Comparison of ENCODE assay signal across 8 mouse cellular contexts in genomic region chr9:121361010-121361409, GRCm38 (mm10).
A peak's percentile ranks its signal among the peaks of the same experiment; 100 is the strongest.
DNase-seq lines count a peak whose midpoint lies in the region; ATAC-seq and TF ChIP-seq lines count a peak whose summit lies in the region.

No protein-coding gene starts in this region.

- no peaks in the 10 kb centered on the region for H3K9me3 ChIP-seq in kidney, postnatal 0 days (replicated peaks; ENCODE audit: low read length)
- no peaks in the 10 kb centered on the region for H3K9me3 ChIP-seq in heart, embryonic 15.5 days (replicated peaks)
- no peaks in the 10 kb centered on the region for H3K9me3 ChIP-seq in liver, embryonic 16.5 days (replicated peaks; ENCODE audit: control insufficient read depth, low read length)

- 0 out of 2 replicates have a peak, but pooled peaks cover 7% of the 10 kb centered on the region for H3K36me3 ChIP-seq in kidney, postnatal 0 days (ENCODE audit: insufficient read depth, low read length)
- H3K36me3 ChIP-seq in heart, embryonic 15.5 days = peaks cover 11% of the 10 kb centered on the region
- H3K36me3 ChIP-seq in liver, embryonic 16.5 days (ENCODE audit: control insufficient read depth, insufficient read depth) = no peaks in the 10 kb centered on the region
- H3K36me3 ChIP-seq in thymus, adult 2 months (ENCODE audit: control insufficient read depth, insufficient read depth, low read length) = peaks cover 1% of the 10 kb centered on the region; the same call in 1 of the 2 replicates

- no peak for ATAC-seq in kidney, postnatal 0 days (replicated peaks; ENCODE audit: low FRiP score, low read depth)
- no peak for ATAC-seq in heart, embryonic 15.5 days (replicated peaks; ENCODE audit: insufficient number of reproducible peaks, insufficient read depth, low FRiP score, low read depth)
- peak; percentile 73 for ATAC-seq in liver, embryonic 16.5 days (ENCODE audit: low read depth)

- TF ChIP-seq POLR2A in thymus, adult 2 months (IDR thresholded peaks at IDR 0.05; ENCODE audit: control insufficient read depth, extremely low read depth, insufficient read depth, low read length, poor library complexity) = peak; percentile 49; the same call in 1 of the 2 replicates

- H3K4me2 ChIP-seq in kidney, postnatal 0 days (ENCODE audit: low read length) = peak overlapping the region; percentile 28; the same call in 1 of the 2 replicates
- peak overlapping the region; percentile 50 for H3K4me2 ChIP-seq in heart, embryonic 15.5 days
- peak overlapping the region; percentile 58 for H3K4me2 ChIP-seq in liver, embryonic 16.5 days (ENCODE audit: low read depth, low read length)

- peak overlapping the region; percentile 81 for H3K27ac ChIP-seq in kidney, postnatal 0 days
- peak overlapping the region; percentile 56 for H3K27ac ChIP-seq in brown adipose tissue, adult 24 weeks (replicated peaks; ENCODE audit: low read depth, low read length)
- peak overlapping the region; percentile 89 for H3K27ac ChIP-seq in heart, embryonic 15.5 days
- peak overlapping the region; percentile 81 for H3K27ac ChIP-seq in liver, embryonic 16.5 days (ENCODE audit: low read length)
- H3K27ac ChIP-seq in thymus, adult 2 months (ENCODE audit: control insufficient read depth, insufficient read depth, low read length) = peak overlapping the region; percentile 98

- H3K4me3 ChIP-seq in kidney, postnatal 0 days (replicated peaks; ENCODE audit: low read depth, low read length) = no peak overlapping the region
- no peak overlapping the region for H3K4me3 ChIP-seq in brown adipose tissue, adult 24 weeks (ENCODE audit: insufficient read depth, low read depth, low read length)
- H3K4me3 ChIP-seq in heart, embryonic 15.5 days = no peak overlapping the region
- peak overlapping the region; percentile 24 for H3K4me3 ChIP-seq in liver, embryonic 16.5 days (ENCODE audit: low read depth, low read length)
- H3K4me3 ChIP-seq in thymus, adult 2 months (ENCODE audit: control insufficient read depth, insufficient read depth, low read length) = peak overlapping the region; percentile 28

- no peaks in the 10 kb centered on the region for H3K27me3 ChIP-seq in kidney, postnatal 0 days (ENCODE audit: insufficient read depth, low read length)
- no peaks in the 10 kb centered on the region for H3K27me3 ChIP-seq in heart, embryonic 15.5 days
- no peaks in the 10 kb centered on the region for H3K27me3 ChIP-seq in liver, embryonic 16.5 days (ENCODE audit: control insufficient read depth, insufficient read depth, low read depth, low read length)
- H3K27me3 ChIP-seq in thymus, adult 2 months (ENCODE audit: control insufficient read depth, insufficient read depth, low read length) = no peaks in the 10 kb centered on the region

- 0 out of 2 replicates have a peak overlapping the region, but pooled peaks have one; percentile 27 for H3K9ac ChIP-seq in kidney, postnatal 0 days (ENCODE audit: low read depth, low read length)
- no peak overlapping the region for H3K9ac ChIP-seq in heart, embryonic 15.5 days
- peak overlapping the region; percentile 25; the same call in 1 of the 2 replicates for H3K9ac ChIP-seq in liver, embryonic 16.5 days (ENCODE audit: low read depth, low read length)

- H3K4me1 ChIP-seq in kidney, postnatal 0 days (replicated peaks; ENCODE audit: insufficient read depth, low read length) = peaks cover 14% of the 10 kb centered on the region; the same call in 1 of the 2 replicates
- peaks cover 45% of the 10 kb centered on the region for H3K4me1 ChIP-seq in brown adipose tissue, adult 24 weeks (ENCODE audit: control insufficient read depth, insufficient read depth, insufficient read length, low read length)
- H3K4me1 ChIP-seq in heart, embryonic 15.5 days (replicated peaks) = peaks cover 51% of the 10 kb centered on the region
- H3K4me1 ChIP-seq in liver, embryonic 16.5 days (ENCODE audit: control insufficient read depth, low read depth, low read length) = peaks cover 18% of the 10 kb centered on the region
- peaks cover 52% of the 10 kb centered on the region for H3K4me1 ChIP-seq in thymus, adult 2 months (replicated peaks; ENCODE audit: control insufficient read depth, insufficient read depth, low read length)

- DNase-seq in kidney, postnatal 0 days (ENCODE audit: low spot score) = no peak
- no peak for DNase-seq in kidney, postnatal 36 days
- DNase-seq in thymus, adult 2 months = peak; percentile 75
- DNase-seq in gastrocnemius, postnatal 25 days = no peak
- no peak for DNase-seq in frontal cortex, adult 2 months (ENCODE audit: extremely low spot score in 1 of 2, low spot score in 1 of 2)

- WGBS in kidney, postnatal 0 days = 49% methylated on average over 9 of the region's 9 CpGs
- 56% methylated on average over 9 of the region's 9 CpGs for WGBS in heart, embryonic 15.5 days
- WGBS in liver, embryonic 16.5 days (ENCODE audit: insufficient replicate concordance) = 21% methylated on average over 9 of the region's 9 CpGs
- WGBS in thymus, adult 2 months = 5% methylated on average over 9 of the region's 9 CpGs

- no peak for TF ChIP-seq CTCF in kidney, postnatal 0 days (IDR thresholded peaks at IDR 0.05; ENCODE audit: low read depth)
- no peak for TF ChIP-seq CTCF in thymus, adult 2 months (IDR thresholded peaks at IDR 0.05; ENCODE audit: borderline replicate concordance, control insufficient read depth, extremely low read depth, insufficient read depth, low read length, poor library complexity)

Comparison
In these comparisons a context has a peak if more than half of its experiments do, and no peak if none do; other contexts are left out.
1. H3K4me3 ChIP-seq: peak in liver, embryonic 16.5 days (single experiment) and thymus, adult 2 months (single experiment); none in kidney, postnatal 0 days (single experiment), brown adipose tissue, adult 24 weeks (single experiment) and heart, embryonic 15.5 days (single experiment).
2. Peak in every context shown above with its lines, with median percentiles within 50 percentile points of each other: H3K27ac ChIP-seq and H3K4me2 ChIP-seq.